Mouse (Mus musculus) megakaryocyte, embryonic 14.5 days (primary cell): ENCODE measurements at regions not wholly inside any gene's neighbourhood (a gene's known extent, or its start where the extent isn't known, plus 50 kb on each side); places are given as distances from the start of the nearest gene placed in this dataset.

Experiments
- H3K27me3 ChIP-seq: replicated peaks from 2 replicates; pipeline ENCODE3; 2012; ENCODE audit warnings: inconsistent platforms
- H3K36me3 ChIP-seq: replicated peaks from 2 replicates; pipeline ENCODE3; 2012; ENCODE audit warnings: low read length, inconsistent platforms, mixed read lengths
- H3K4me1 ChIP-seq: 2 replicates; pipeline ENCODE4 v1.6.1; 2012; ENCODE audit warnings: inconsistent platforms
- H3K4me3 ChIP-seq: replicated peaks from 2 replicates; pipeline ENCODE3; 2012; ENCODE audit warnings: moderate library complexity, mild to moderate bottlenecking, inconsistent platforms
- H3K9me3 ChIP-seq: 2 replicates; pipeline ENCODE4 v1.6.1; 2012; ENCODE audit warnings: inconsistent platforms
- FLI1 ChIP-seq: IDR thresholded peaks from 2 replicates; pipeline ENCODE4 v1.6.1; 2012; ENCODE audit warnings: low read length, inconsistent platforms, mixed read lengths
- GATA1 ChIP-seq: IDR thresholded peaks from 3 replicates; pipeline ENCODE4 v1.6.1; 2012; ENCODE audit warnings: mixed read lengths, low read length, inconsistent platforms, borderline replicate concordance

- TF ChIP-seq FLI1 (no peak), GATA1 (no peak)
- peaks cover 3% of the 10 kb centered on the region for H3K27me3 ChIP-seq
- H3K4me3 ChIP-seq = no peak overlapping the region
- no peaks in the 10 kb centered on the region for H3K9me3 ChIP-seq
- no peaks in the 10 kb centered on the region for H3K4me1 ChIP-seq
- H3K36me3 ChIP-seq = no peaks in the 10 kb centered on the region
These were observed 53.2 kb downstream of the Gpr6 start for GRCm38 (mm10) chr10:41018888-41019287.

GRCm38 (mm10) chr10:41016547-41016946 is 55.5 kb downstream of the Gpr6 start:
- no peak overlapping the region for H3K4me3 ChIP-seq
- H3K4me1 ChIP-seq = peaks cover 4% of the 10 kb centered on the region; the same call in 1 of the 2 replicates
- H3K27me3 ChIP-seq = peaks cover 3% of the 10 kb centered on the region
- H3K9me3 ChIP-seq = no peaks in the 10 kb centered on the region
- no peak for TF ChIP-seq GATA1
- no peaks in the 10 kb centered on the region for H3K36me3 ChIP-seq

- H3K27me3 ChIP-seq = peaks cover 7% of the 10 kb centered on the region
These were observed 56.4 kb downstream of the Gpr6 start for GRCm38 (mm10) chr10:41015654-41016053.

GRCm38 (mm10) chr10:41010585-41010984 is 61.5 kb downstream of the Gpr6 start:
- Histone ChIP-seq H3K4me3 (no peak overlapping the region), H3K9me3 (no peaks in the 10 kb centered on the region), H3K36me3 (no peaks in the 10 kb centered on the region), H3K27me3 (peaks cover 6% of the 10 kb centered on the region), H3K4me1 (peaks cover 4% of the 10 kb centered on the region; the same call in 1 of the 2 replicates)
- TF ChIP-seq GATA1 (no peak), FLI1 (no peak)

More at GRCm38 (mm10) chr10:41015654-41016053, 56.4 kb downstream of the Gpr6 start:
- peaks cover 4% of the 10 kb centered on the region; the same call in 1 of the 2 replicates for H3K4me1 ChIP-seq
- TF ChIP-seq FLI1 (no peak), GATA1 (no peak)
- H3K9me3 ChIP-seq = no peaks in the 10 kb centered on the region
- no peak overlapping the region for H3K4me3 ChIP-seq
- H3K36me3 ChIP-seq = no peaks in the 10 kb centered on the region

GRCm38 (mm10) chr10:41007866-41008265 is 64.2 kb downstream of the Gpr6 start:
- no peaks in the 10 kb centered on the region for H3K9me3 ChIP-seq
- peaks cover 4% of the 10 kb centered on the region; the same call in 1 of the 2 replicates for H3K4me1 ChIP-seq
- peaks cover 6% of the 10 kb centered on the region for H3K27me3 ChIP-seq
- H3K36me3 ChIP-seq = no peaks in the 10 kb centered on the region
- TF ChIP-seq FLI1 = no peak
- TF ChIP-seq GATA1 = no peak
- H3K4me3 ChIP-seq = no peak overlapping the region

- Histone ChIP-seq H3K4me3 (no peak overlapping the region), H3K27me3 (peaks cover 6% of the 10 kb centered on the region), H3K9me3 (no peaks in the 10 kb centered on the region), H3K4me1 (no peaks in the 10 kb centered on the region), H3K36me3 (no peaks in the 10 kb centered on the region)
- TF ChIP-seq FLI1 = no peak
These were observed 65.5 kb downstream of the Gpr6 start for GRCm38 (mm10) chr10:41006634-41007033.

GRCm38 (mm10) chr10:41005776-41006175 is 66.3 kb downstream of the Gpr6 start:
- Histone ChIP-seq H3K27me3 (peaks cover 2% of the 10 kb centered on the region), H3K9me3 (no peaks in the 10 kb centered on the region), H3K4me1 (peaks cover 3% of the 10 kb centered on the region; the same call in 1 of the 2 replicates), H3K4me3 (no peak overlapping the region), H3K36me3 (no peaks in the 10 kb centered on the region)
- TF ChIP-seq GATA1 (no peak), FLI1 (no peak)

- Histone ChIP-seq H3K4me1 (peaks cover 3% of the 10 kb centered on the region; the same call in 1 of the 2 replicates), H3K9me3 (no peaks in the 10 kb centered on the region), H3K27me3 (peaks cover 2% of the 10 kb centered on the region), H3K4me3 (no peak overlapping the region), H3K36me3 (no peaks in the 10 kb centered on the region)
- no peak for TF ChIP-seq FLI1
- no peak for TF ChIP-seq GATA1
These were observed 67.3 kb downstream of the Gpr6 start for GRCm38 (mm10) chr10:41004753-41005152.

- TF ChIP-seq FLI1 (no peak), GATA1 (no peak)
- H3K36me3 ChIP-seq = no peaks in the 10 kb centered on the region
- H3K27me3 ChIP-seq = peaks cover 3% of the 10 kb centered on the region
- no peaks in the 10 kb centered on the region for H3K9me3 ChIP-seq
- H3K4me3 ChIP-seq = no peak overlapping the region
- peaks cover 3% of the 10 kb centered on the region; the same call in 1 of the 2 replicates for H3K4me1 ChIP-seq
These were observed 67.9 kb downstream of the Gpr6 start for GRCm38 (mm10) chr10:41004044-41004689.

GRCm38 (mm10) chr10:41003197-41003596 is 68.9 kb downstream of the Gpr6 start:
- Histone ChIP-seq H3K27me3 (peaks cover 3% of the 10 kb centered on the region), H3K4me3 (no peak overlapping the region), H3K4me1 (peaks cover 3% of the 10 kb centered on the region; the same call in 1 of the 2 replicates), H3K36me3 (no peaks in the 10 kb centered on the region), H3K9me3 (no peaks in the 10 kb centered on the region)
- TF ChIP-seq FLI1 (no peak), GATA1 (no peak)
